Mouse (Mus musculus) stomach, postnatal 0 days (tissue): ENCODE data around the gene Cfl1. TPM values are rescaled to one million over a fixed set of nuclear protein-coding genes. Genes with fewer than 3 reads are reported as not detected.

Source experiments
- ATAC-seq: fragments of 200-750 bp; cut with Nextera tagmentation; 2 replicates; pipeline ENCODE4 v1.8.0; 2017; ENCODE audit not compliant: low FRiP score, low TSS enrichment
- DNase-seq: peaks from one replicate; pipeline ENCODE4 v3.0.0-alpha.2; 2016; ENCODE audit warnings: low spot score
- H3K27ac ChIP-seq: fragments of 300-500 bp; sonication (generic); replicated peaks from 2 replicates; pipeline ENCODE4 v1.5.1; 2014; ENCODE audit warnings: mild to moderate bottlenecking, control low read depth
- H3K27me3 ChIP-seq: fragments of 300-500 bp; sonication (generic); 2 replicates; pipeline ENCODE4 v1.6.1; 2014; ENCODE audit warnings: low read length; ENCODE audit not compliant: control insufficient read depth, insufficient read depth
- H3K36me3 ChIP-seq: fragments of 300-500 bp; sonication (generic); 2 replicates; pipeline ENCODE4 v1.6.1; 2014; ENCODE audit warnings: low read length, mixed read lengths; ENCODE audit not compliant: control insufficient read depth, insufficient read depth
- H3K4me1 ChIP-seq: fragments of 300-500 bp; sonication (generic); replicated peaks from 2 replicates; pipeline ENCODE4 v1.6.1; 2014; ENCODE audit warnings: antibody characterized with exemption; ENCODE audit not compliant: control insufficient read depth, insufficient read depth
- H3K4me2 ChIP-seq: fragments of 300-500 bp; sonication (generic); replicated peaks from 2 replicates; pipeline ENCODE4 v1.6.1; 2014; ENCODE audit warnings: low read depth, mild to moderate bottlenecking, control low read depth, moderate library complexity
- H3K4me3 ChIP-seq: fragments of 300-500 bp; sonication (generic); 2 replicates; pipeline ENCODE4 v1.5.1; 2014; ENCODE audit warnings: low read depth, low read length, control low read depth
- H3K9ac ChIP-seq: fragments of 300-500 bp; sonication (generic); 2 replicates; pipeline ENCODE4 v1.6.1; 2014; ENCODE audit warnings: mild to moderate bottlenecking, low read length, control low read depth, mixed read lengths
- H3K9me3 ChIP-seq: fragments of 300-500 bp; sonication (generic); 2 replicates; pipeline ENCODE4 v1.6.1; 2016; ENCODE audit warnings: low read length; ENCODE audit not compliant: control insufficient read depth
- CTCF ChIP-seq: IDR thresholded peaks from 2 replicates; pipeline ENCODE4 v1.5.1; 2016; ENCODE audit warnings: antibody characterized with exemption, low read depth, mild to moderate bottlenecking, moderate library complexity
- EP300 ChIP-seq: optimal IDR thresholded peaks from 2 replicates; pipeline ENCODE3; 2016; ENCODE audit warnings: antibody characterized with exemption
- WGBS: fragments of 180-500 bp; shearing (Covaris S2); extraction: QIAGEN DNeasy Blood & Tissue Kit; methylation state at CpG from one replicate; pipeline ENCODE4 v1.1.7; 2014; 5-methylcytosine and 5-hydroxymethylcytosine counted together
- polyA plus RNA-seq: library from polyadenylated mRNA; unstranded; fragments of >200 nt; fragmentation: Nextera tagmentation; extraction: Ambion mirVana; gene quantifications from 2 replicates; pipeline ENCODE4 v1.2.1, GENCODE M21; 2015

Cfl1 gene
- polyA plus RNA-seq, 1 experiment from 2014 or later: 1,389 TPM

DNA sequence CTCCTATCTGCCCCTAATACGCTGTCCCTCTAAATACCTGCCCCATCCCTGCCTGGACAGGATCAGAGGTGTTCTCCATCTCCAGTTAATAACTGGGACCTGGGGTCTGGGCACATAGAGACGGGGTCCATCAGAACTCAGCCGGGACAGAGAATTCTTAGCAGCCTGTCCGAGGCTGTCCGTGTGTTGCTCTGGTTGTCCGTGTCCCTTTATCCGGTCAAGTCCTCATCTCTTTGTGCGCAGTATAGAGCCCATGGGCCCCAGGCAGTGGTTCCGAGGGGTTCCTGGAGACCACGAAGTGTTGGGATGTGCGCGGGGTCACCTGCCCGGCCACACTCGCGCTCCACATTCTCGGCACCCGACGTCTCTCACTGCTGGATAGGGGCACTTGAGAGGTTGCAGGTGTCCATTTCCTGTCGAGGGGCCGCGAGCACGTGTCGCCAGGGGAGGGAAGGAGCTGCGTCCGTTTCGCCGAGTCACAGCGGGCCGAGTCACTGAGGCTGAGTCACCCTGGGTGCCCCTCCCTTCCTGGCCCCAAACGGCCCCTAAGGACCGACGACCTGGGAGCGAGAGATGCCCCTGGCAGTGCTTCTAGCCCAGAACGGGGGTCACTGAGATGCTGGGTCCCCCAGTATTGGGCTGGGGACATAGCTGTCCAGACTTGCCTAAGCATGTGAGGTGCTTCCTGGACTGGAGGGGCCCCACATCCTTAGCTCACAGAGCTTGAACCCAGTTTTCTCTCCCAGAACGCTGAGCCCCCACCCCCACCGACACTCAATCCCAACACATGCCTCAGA is 41.7 kb upstream of the Cfl1 start:
- Histone ChIP-seq H3K27me3 (peaks cover 3% of the 10 kb centered on the region; the same call in 1 of the 2 replicates), H3K9ac (no peak overlapping the region), H3K4me2 (peak overlapping the region; percentile 92), H3K9me3 (no peaks in the 10 kb centered on the region), H3K4me1 (no peaks in the 10 kb centered on the region), H3K4me3 (peak overlapping the region; percentile 51), H3K36me3 (no peaks in the 10 kb centered on the region), H3K27ac (no peak overlapping the region)
- ATAC-seq (peak; percentile 50), DNase-seq (peak; percentile 56)
- TF ChIP-seq EP300 (no peak), CTCF (no peak)
- WGBS: 5% methylated on average over 36 of the region's 36 CpGs

DNA sequence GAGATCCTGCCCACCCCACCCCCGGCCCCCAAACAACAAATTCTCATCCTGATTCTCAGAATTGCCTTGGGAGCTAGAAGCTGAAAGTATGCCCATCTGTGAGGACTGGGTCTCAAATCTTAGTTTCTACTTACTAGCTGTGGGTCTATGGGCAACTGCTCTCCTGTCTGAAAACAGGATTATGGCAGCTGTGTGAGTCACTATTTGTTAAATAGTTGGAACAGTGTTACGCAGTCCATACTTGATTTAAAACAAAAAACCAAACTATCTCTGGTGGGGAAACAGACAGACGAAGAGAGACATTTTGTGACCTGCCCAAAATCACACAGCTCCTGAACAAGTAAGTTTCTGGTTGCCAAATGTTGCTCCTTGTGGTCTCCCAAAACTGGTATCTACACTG is 40.6 kb upstream of the Cfl1 start:
- no peak for DNase-seq
- Histone ChIP-seq H3K27me3 (peaks cover 3% of the 10 kb centered on the region; the same call in 1 of the 2 replicates), H3K4me1 (no peaks in the 10 kb centered on the region), H3K4me3 (no peak overlapping the region), H3K9me3 (no peaks in the 10 kb centered on the region), H3K4me2 (no peak overlapping the region), H3K9ac (no peak overlapping the region), H3K27ac (no peak overlapping the region), H3K36me3 (peaks cover 5% of the 10 kb centered on the region)
- TF ChIP-seq EP300 (no peak), CTCF (no peak)
- ATAC-seq: no peak
- 66% methylated on average over 3 of the region's 3 CpGs for WGBS

DNA sequence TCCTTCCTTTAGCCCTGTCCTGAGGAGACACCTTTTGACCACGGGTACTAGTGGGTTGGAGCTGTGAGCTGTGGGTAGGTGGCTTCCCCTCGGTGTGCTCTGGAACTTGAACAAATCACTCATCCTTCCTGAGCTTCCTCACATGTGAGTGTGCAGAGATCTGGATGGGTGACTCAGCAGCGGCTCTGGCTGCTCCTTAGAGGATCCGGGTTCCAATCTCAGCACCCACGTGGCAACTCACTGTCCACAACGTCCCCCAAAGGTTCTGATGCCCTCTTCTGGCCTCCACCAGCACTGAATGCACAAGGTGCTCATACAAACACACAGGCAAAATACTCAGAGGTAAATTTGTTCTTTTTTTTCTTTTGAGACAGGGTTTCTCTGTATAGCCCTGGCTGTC is 38.5 kb upstream of the Cfl1 start:
- H3K4me2 ChIP-seq: no peak overlapping the region
- peaks cover 2% of the 10 kb centered on the region; the same call in 1 of the 2 replicates for H3K4me1 ChIP-seq
- H3K36me3 ChIP-seq: peaks cover 5% of the 10 kb centered on the region
- H3K4me3 ChIP-seq: no peak overlapping the region
- no peak for DNase-seq
- no peak for ATAC-seq
- H3K9ac ChIP-seq: no peak overlapping the region
- H3K27ac ChIP-seq: no peak overlapping the region
- H3K9me3 ChIP-seq: no peaks in the 10 kb centered on the region
- H3K27me3 ChIP-seq: peaks cover 3% of the 10 kb centered on the region; the same call in 1 of the 2 replicates
- TF ChIP-seq CTCF (no peak), EP300 (no peak)
- WGBS: 75% methylated on average over 6 of the region's 6 CpGs

DNA sequence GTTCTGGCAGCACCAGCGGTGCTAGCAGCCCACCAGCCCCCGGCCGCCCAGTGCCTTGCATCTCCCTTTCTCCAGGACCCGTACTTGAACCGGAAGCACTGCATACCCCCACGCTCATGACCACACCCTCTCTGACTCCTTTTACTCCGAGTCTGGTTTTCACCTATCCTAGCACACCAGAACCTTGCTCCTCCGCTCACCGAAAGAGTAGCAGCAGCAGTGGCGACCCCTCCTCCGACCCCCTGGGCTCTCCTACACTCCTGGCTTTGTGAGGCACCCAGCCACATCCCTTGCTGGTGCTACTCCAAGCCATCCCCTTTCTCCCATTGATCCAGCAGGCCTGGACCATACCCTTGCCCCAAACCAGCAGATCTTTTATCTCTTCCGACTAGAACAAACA is 35.2 kb upstream of the Cfl1 start:
- H3K4me1 ChIP-seq: peaks cover 2% of the 10 kb centered on the region; the same call in 1 of the 2 replicates
- H3K27me3 ChIP-seq: no peaks in the 10 kb centered on the region
- peaks cover 5% of the 10 kb centered on the region for H3K36me3 ChIP-seq
- peak overlapping the region; percentile 91; the same call in 1 of the 2 replicates for H3K9ac ChIP-seq
- no peak for DNase-seq
- no peak for ATAC-seq
- 72% methylated on average over 12 of the region's 12 CpGs for WGBS
- TF ChIP-seq CTCF (no peak), EP300 (no peak)
- peak overlapping the region; percentile 82 for H3K4me3 ChIP-seq
- H3K4me2 ChIP-seq: peak overlapping the region; percentile 91
- H3K9me3 ChIP-seq: no peaks in the 10 kb centered on the region
- no peak overlapping the region for H3K27ac ChIP-seq

DNA sequence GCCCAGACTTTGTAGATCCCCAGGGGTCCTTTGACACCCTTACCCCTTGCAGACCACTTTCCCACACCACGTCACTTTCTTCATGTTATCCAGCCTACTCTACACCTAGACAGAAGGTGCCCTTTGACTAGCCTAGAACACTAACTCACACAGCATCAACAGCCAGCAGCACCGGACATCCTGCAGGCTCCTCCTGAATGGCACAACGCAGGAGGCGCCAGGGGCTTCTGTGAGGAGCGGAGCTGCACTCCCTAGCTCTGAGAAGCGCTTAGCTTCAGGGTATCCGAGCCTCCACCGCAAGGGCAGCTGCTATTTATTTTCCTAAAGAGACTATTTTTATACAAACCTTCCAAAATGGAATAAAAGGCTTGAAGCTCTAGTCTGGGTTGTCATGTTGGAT is 34.7 kb upstream of the Cfl1 start:
- H3K4me1 ChIP-seq: peaks cover 2% of the 10 kb centered on the region; the same call in 1 of the 2 replicates
- no peak for DNase-seq
- H3K36me3 ChIP-seq: peaks cover 5% of the 10 kb centered on the region
- ATAC-seq: no peak
- H3K9ac ChIP-seq: peak overlapping the region; percentile 91
- peak overlapping the region; percentile 91 for H3K4me2 ChIP-seq
- 47% methylated on average over 8 of the region's 8 CpGs for WGBS
- no peaks in the 10 kb centered on the region for H3K27me3 ChIP-seq
- no peak for TF ChIP-seq EP300
- TF ChIP-seq CTCF: no peak
- H3K9me3 ChIP-seq: no peaks in the 10 kb centered on the region
- no peak overlapping the region; the same call in 1 of the 2 replicates for H3K27ac ChIP-seq
- peak overlapping the region; percentile 82 for H3K4me3 ChIP-seq
